Mouse (Mus musculus): Measurements from ENCODE around the gene Nop16. TPM values are rescaled to one million over a fixed set of nuclear protein-coding genes. Genes with fewer than 3 reads are reported as not detected.

Gene Nop16
- polyA plus RNA-seq, 1 experiment from 2014 or later, result 51.2 TPM

GRCm38 (mm10) chr13:54591776-54592356, 2.0 kb upstream of the Nop16 start:
- ATAC-seq, result no peak
- no peaks in the 10 kb centered on the region for H3K9me3 ChIP-seq
- H3K36me3 ChIP-seq, result peaks cover 28% of the 10 kb centered on the region
- peaks cover 28% of the 10 kb centered on the region for H3K4me1 ChIP-seq (replicated peaks)
- H3K4me2 ChIP-seq (replicated peaks), result peak overlapping the region; percentile 81
- H3K27ac ChIP-seq, result no peak overlapping the region
- no peak overlapping the region for H3K9ac ChIP-seq (replicated peaks)
- peak overlapping the region; percentile 90; the same call in 1 of the 2 replicates for H3K4me3 ChIP-seq (replicated peaks)
- WGBS, result 94% methylated on average over 8 of the region's 8 CpGs
- no peaks in the 10 kb centered on the region for H3K27me3 ChIP-seq

GRCm38 (mm10) chr13:54589414-54589995, 385 bp downstream of the Nop16 start:
- H3K9ac ChIP-seq (replicated peaks), result peak overlapping the region; percentile 56

GRCm38 (mm10) chr13:54585831-54586230, 4.1 kb downstream of the Nop16 start:
- H3K9ac ChIP-seq (replicated peaks), result no peak overlapping the region
- no peaks in the 10 kb centered on the region for H3K27me3 ChIP-seq
- H3K9me3 ChIP-seq, result no peaks in the 10 kb centered on the region

More at GRCm38 (mm10) chr13:54589414-54589995, 385 bp downstream of the Nop16 start:
- Histone ChIP-seq H3K4me2 (replicated peaks) (peak overlapping the region; percentile 81), H3K27me3 (no peaks in the 10 kb centered on the region), H3K4me1 (replicated peaks) (peaks cover 28% of the 10 kb centered on the region), H3K36me3 (peaks cover 31% of the 10 kb centered on the region), H3K9me3 (no peaks in the 10 kb centered on the region), H3K4me3 (replicated peaks) (peak overlapping the region; percentile 90), H3K27ac (peak overlapping the region; percentile 44; the same call in 1 of the 2 replicates)
- ATAC-seq, result peak; percentile 59
- WGBS, result under 1% methylated on average over 24 of the region's 24 CpGs

GRCm38 (mm10) chr13:54582860-54583259, 7.0 kb downstream of the Nop16 start:
- no peak overlapping the region for H3K4me3 ChIP-seq (replicated peaks)
- H3K9ac ChIP-seq (replicated peaks), result no peak overlapping the region
- no peak overlapping the region for H3K4me2 ChIP-seq (replicated peaks)
- H3K27ac ChIP-seq, result no peak overlapping the region
- no peak for ATAC-seq
- no peaks in the 10 kb centered on the region for H3K27me3 ChIP-seq
- 91% methylated on average over 5 of the region's 5 CpGs for WGBS
- H3K4me1 ChIP-seq (replicated peaks), result 0 out of 2 replicates have a peak, but pooled peaks cover 11% of the 10 kb centered on the region
- no peaks in the 10 kb centered on the region for H3K9me3 ChIP-seq
- H3K36me3 ChIP-seq, result peaks cover 92% of the 10 kb centered on the region

More at GRCm38 (mm10) chr13:54585831-54586230, 4.1 kb downstream of the Nop16 start:
- Histone ChIP-seq H3K36me3 (peaks cover 67% of the 10 kb centered on the region), H3K4me1 (replicated peaks) (peaks cover 16% of the 10 kb centered on the region), H3K27ac (no peak overlapping the region), H3K4me2 (replicated peaks) (no peak overlapping the region), H3K4me3 (replicated peaks) (no peak overlapping the region)
- WGBS, result 95% methylated on average over 11 of the region's 11 CpGs
- ATAC-seq, result no peak

- 76% methylated on average over 10 of the region's 10 CpGs for WGBS
- no peak for ATAC-seq
- Histone ChIP-seq H3K4me3 (replicated peaks) (no peak overlapping the region), H3K4me1 (replicated peaks) (peaks cover 14% of the 10 kb centered on the region; the same call in 1 of the 2 replicates), H3K27ac (no peak overlapping the region), H3K36me3 (peaks cover 93% of the 10 kb centered on the region), H3K9me3 (no peaks in the 10 kb centered on the region), H3K4me2 (replicated peaks) (no peak overlapping the region), H3K27me3 (no peaks in the 10 kb centered on the region), H3K9ac (replicated peaks) (no peak overlapping the region)
These were observed 7.8 kb downstream of the Nop16 start for GRCm38 (mm10) chr13:54582126-54582525.

- no peak overlapping the region for H3K4me3 ChIP-seq (replicated peaks)
- no peaks in the 10 kb centered on the region for H3K27me3 ChIP-seq
- WGBS, result 85% methylated on average over 2 of the region's 2 CpGs
- no peak overlapping the region for H3K27ac ChIP-seq
- H3K9ac ChIP-seq (replicated peaks), result no peak overlapping the region
- ATAC-seq, result no peak
- H3K36me3 ChIP-seq, result peaks cover 97% of the 10 kb centered on the region
- peaks cover 21% of the 10 kb centered on the region for H3K4me1 ChIP-seq (replicated peaks)
- H3K4me2 ChIP-seq (replicated peaks), result no peak overlapping the region
- no peaks in the 10 kb centered on the region for H3K9me3 ChIP-seq
These were observed 8.5 kb downstream of the Nop16 start for GRCm38 (mm10) chr13:54581385-54581784.

GRCm38 (mm10) chr13:54577652-54578507, 12.0 kb downstream of the Nop16 start:
- Histone ChIP-seq H3K9me3 (no peaks in the 10 kb centered on the region), H3K4me3 (replicated peaks) (no peak overlapping the region), H3K4me1 (replicated peaks) (peaks cover 36% of the 10 kb centered on the region), H3K27ac (no peak overlapping the region), H3K9ac (replicated peaks) (peak overlapping the region; percentile 33), H3K27me3 (peaks cover 6% of the 10 kb centered on the region; the same call in 1 of the 2 replicates), H3K4me2 (replicated peaks) (no peak overlapping the region; the same call in 1 of the 2 replicates), H3K36me3 (peaks cover 62% of the 10 kb centered on the region)
- WGBS, result 88% methylated on average over 21 of the region's 21 CpGs
- no peak for ATAC-seq

- H3K27me3 ChIP-seq, result peaks cover 6% of the 10 kb centered on the region; the same call in 1 of the 2 replicates
- 2% methylated on average over 19 of the region's 19 CpGs for WGBS
These were observed 14.4 kb downstream of the Nop16 start for GRCm38 (mm10) chr13:54575489-54575888.

GRCm38 (mm10) chr13:54574854-54575481, 14.9 kb downstream of the Nop16 start, which contains the start of gene Arl10:
Gene Arl10 (plus strand): TSS chr13:54575015.
- peak within 1 kb of the TSS; percentile 98 for H3K4me3 ChIP-seq (replicated peaks)
- under 1% methylated on average over 55 of the region's 55 CpGs for WGBS
- peak; percentile 95 for ATAC-seq
- H3K4me1 ChIP-seq (replicated peaks), result peaks cover 36% of the 10 kb centered on the region
- peak within 1 kb of the TSS; percentile 96 for H3K4me2 ChIP-seq (replicated peaks)
- H3K9ac ChIP-seq (replicated peaks), result peak within 1 kb of the TSS; percentile 97
- H3K27ac ChIP-seq, result peak within 1 kb of the TSS; percentile 84
- peaks cover 6% of the 10 kb centered on the region; the same call in 1 of the 2 replicates for H3K27me3 ChIP-seq
- no peaks in the 10 kb centered on the region for H3K9me3 ChIP-seq
- H3K36me3 ChIP-seq, result peaks cover 33% of the 10 kb centered on the region

More at GRCm38 (mm10) chr13:54575489-54575888, 14.4 kb downstream of the Nop16 start:
- Histone ChIP-seq H3K4me2 (replicated peaks) (peak overlapping the region; percentile 96), H3K36me3 (peaks cover 38% of the 10 kb centered on the region), H3K4me3 (replicated peaks) (peak overlapping the region; percentile 98), H3K4me1 (replicated peaks) (peaks cover 36% of the 10 kb centered on the region), H3K9me3 (no peaks in the 10 kb centered on the region), H3K27ac (peak overlapping the region; percentile 84), H3K9ac (replicated peaks) (peak overlapping the region; percentile 97)
- ATAC-seq, result peak; percentile 32; the same call in 1 of the 2 replicates

- peaks cover 10% of the 10 kb centered on the region for H3K36me3 ChIP-seq
- WGBS, result 79% methylated on average over 4 of the region's 4 CpGs
- peaks cover 6% of the 10 kb centered on the region; the same call in 1 of the 2 replicates for H3K27me3 ChIP-seq
- H3K9me3 ChIP-seq, result no peaks in the 10 kb centered on the region
- H3K4me3 ChIP-seq (replicated peaks), result no peak overlapping the region
- H3K9ac ChIP-seq (replicated peaks), result no peak overlapping the region
- no peak overlapping the region for H3K4me2 ChIP-seq (replicated peaks)
- no peak overlapping the region for H3K27ac ChIP-seq
- peaks cover 28% of the 10 kb centered on the region for H3K4me1 ChIP-seq (replicated peaks)
- no peak for ATAC-seq
These were observed 17.3 kb downstream of the Nop16 start for GRCm38 (mm10) chr13:54572621-54573020.

GRCm38 (mm10) chr13:54571637-54572036, 18.3 kb downstream of the Nop16 start:
- peaks cover 6% of the 10 kb centered on the region; the same call in 1 of the 2 replicates for H3K27me3 ChIP-seq
- no peak overlapping the region for H3K27ac ChIP-seq
- WGBS, result 24% methylated on average over 2 of the region's 2 CpGs
- no peak overlapping the region for H3K9ac ChIP-seq (replicated peaks)
- no peak for ATAC-seq
- H3K4me2 ChIP-seq (replicated peaks), result no peak overlapping the region
- H3K36me3 ChIP-seq, result peaks cover under 1% of the 10 kb centered on the region
- H3K4me1 ChIP-seq (replicated peaks), result peaks cover 20% of the 10 kb centered on the region
- no peak overlapping the region for H3K4me3 ChIP-seq (replicated peaks)
- H3K9me3 ChIP-seq, result no peaks in the 10 kb centered on the region

Data from midbrain, embryonic 13.5 days (tissue).